Mouse (Mus musculus) MEL-GATA-1-ER (cell line): ENCODE measurements around the gene Gm10639.
"Not testable (repeated sequence)": the region's sequence is repeated elsewhere in the genome, so short reads cannot be mapped to it uniquely, and the experiment has no call there.

ENCODE experiments used
- DNase-seq: peaks from one replicate; pipeline ENCODE4 v3.0.0-alpha.2; 2012; ENCODE audit warnings: low read depth; ENCODE audit errors: extremely low read depth

The Gm10639 gene

GRCm38 (mm10) chr9:78347004-78347403 is 57.3 kb downstream of the Gm10639 start:
- peak; percentile 85 for DNase-seq

GRCm38 (mm10) chr9:78348206-78349004 is 58.7 kb downstream of the Gm10639 start:
- DNase-seq = not testable (repeated sequence)

GRCm38 (mm10) chr9:78349141-78349540 is 59.4 kb downstream of the Gm10639 start:
- not testable (repeated sequence) for DNase-seq

- DNase-seq = not testable (repeated sequence)
These were observed 60.3 kb downstream of the Gm10639 start for GRCm38 (mm10) chr9:78350007-78350406.

DNA sequence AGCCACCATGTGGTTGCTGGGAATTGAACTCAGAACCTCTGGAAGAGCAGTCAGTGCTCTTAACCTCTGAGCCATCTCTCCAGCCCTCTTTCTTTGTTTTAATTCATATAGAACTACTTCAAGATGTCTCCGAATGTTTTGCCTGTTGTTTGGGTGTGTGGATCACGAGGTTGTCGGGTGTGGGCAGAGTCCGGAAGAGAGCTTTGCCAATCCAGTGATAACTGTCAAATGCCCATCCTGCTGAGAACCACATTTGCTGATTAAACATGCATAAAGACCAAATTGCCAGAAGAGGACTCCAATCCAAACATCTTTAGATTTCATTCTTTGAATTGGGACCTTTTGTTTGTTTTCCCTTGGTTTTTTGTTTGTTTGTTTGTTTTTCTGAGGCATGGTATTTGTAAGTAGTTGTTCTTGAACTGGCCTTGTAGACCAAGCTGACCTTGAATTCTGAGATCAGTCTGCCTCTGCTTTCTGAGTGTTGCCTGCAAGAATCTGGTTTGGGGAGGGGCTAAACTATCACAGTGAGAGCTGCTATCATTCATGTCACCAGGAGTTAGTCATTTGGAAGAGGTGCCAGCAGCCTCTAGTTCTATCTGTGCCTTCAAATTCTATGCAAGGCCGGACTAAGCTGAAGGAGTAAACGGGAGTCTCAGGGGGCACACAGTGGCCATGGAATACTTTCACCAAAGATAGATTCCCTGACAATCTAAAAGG is 61.9 kb downstream of the Gm10639 start:
- DNase-seq = no peak
